Mouse (Mus musculus) gastrocnemius, adult 18-20 months (tissue): Measurements from ENCODE around the gene Gm8994. TPM values are rescaled to one million over a fixed set of nuclear protein-coding genes. Genes with fewer than 3 reads are reported as not detected.

Source experiments
- DNase-seq: peaks from one replicate; pipeline ENCODE4 v3.0.0; 2021; ENCODE audit warnings: low spot score
- total RNA-seq, 2 experiments: library from RNA; stranded (reverse); gene quantifications; 2 replicates each; pipeline ENCODE4 v1.2.3; 2021

Gm8994 gene
- total RNA-seq, 2 experiments from 2014 or later: not detected

DNA sequence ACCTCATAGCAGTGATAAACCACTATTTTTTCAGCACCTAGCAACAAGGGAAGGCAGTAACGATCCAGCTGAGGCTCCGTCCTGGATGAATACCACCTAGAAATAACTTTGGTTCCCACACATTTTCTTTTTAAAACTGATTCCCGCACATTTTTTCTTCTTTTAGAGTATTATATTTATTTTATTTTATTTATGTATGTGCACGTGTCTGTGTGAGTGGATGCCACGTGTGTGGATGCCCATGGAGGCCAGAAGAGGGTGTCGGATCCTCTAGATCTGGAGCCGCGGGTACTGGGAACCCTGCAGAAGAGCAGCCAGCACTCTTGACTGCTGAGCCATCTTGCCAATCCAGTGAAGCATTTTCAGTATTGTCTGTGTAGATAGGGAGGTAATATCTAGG, 36.0 kb downstream of the Gm8994 start:
- no peak for DNase-seq

DNA sequence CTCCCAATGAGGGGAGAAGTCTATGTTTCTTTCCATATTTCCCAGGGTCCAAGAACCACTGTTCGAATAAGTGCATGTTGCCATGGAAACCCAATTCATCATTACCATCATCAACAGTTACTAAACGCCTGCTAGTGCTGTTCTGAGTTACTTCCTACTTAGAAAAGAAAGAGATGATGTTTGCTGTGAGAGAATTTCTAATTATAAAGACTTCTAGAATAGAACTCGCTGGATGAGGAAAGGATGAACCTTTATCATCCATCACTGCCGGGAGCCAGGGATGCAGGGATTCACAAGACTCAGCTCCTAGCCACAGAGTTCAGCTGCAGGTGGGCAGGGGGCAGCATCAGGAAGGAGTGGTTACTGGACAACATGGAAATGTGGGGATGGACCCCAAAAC, 36.7 kb downstream of the Gm8994 start:
- no peak for DNase-seq

DNA sequence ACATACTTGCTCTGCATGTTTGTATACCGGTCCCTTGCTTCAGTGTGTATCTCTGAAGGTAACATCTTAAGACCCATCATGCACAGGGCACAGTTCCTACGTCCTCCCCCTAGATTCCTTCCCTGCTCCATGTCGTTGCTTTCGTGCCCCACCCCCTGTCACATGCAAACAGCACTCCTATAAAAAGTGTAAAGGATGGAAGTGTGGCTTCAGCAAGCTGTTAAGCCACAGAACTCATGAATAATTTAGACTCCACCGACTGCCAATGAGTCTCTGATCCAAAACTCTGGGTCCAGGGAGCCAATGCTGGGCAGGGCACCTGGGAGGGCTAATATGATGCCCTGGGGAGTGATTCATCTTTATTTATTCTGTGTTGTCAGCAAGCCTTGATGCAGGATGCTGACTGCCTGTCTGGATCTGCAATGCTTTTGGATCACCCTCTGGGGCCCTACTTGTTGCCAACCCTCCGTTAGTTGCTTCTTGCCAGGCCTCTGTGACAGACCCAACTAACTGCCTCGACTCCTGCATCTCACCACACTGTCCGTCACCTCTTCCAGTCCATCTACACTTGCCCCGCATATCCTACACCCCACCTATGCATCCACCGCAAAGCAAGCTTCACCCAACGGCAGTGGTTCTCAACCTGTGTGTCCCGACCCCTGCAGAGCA, 37.2 kb downstream of the Gm8994 start:
- DNase-seq: no peak

DNA sequence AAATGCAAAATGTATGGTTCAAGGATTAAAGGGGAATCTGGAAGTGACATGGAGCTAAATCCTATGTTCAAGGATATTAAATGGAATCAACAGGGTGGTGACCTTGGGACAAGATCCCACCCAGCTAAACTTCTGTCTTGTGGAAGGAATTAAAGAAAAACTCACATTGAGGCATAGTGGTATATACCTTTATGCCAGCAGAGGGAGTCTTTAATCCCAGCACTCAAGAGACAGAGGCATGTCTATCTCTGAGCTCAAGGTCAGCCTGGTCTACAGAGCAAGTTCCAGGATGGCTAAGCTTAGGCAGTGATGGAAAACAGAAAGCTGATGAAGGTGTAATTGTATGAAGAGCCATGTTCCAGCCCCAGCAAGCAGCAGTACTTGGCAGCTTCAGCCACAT, 48.8 kb downstream of the Gm8994 start:
- no peak for DNase-seq

Other genes with a start within 250 kb of the Gm8994 start
- under 1 TPM; 0.02 TPM for gene Grin2b, start 154.0 kb upstream of the Gm8994 start, total RNA-seq
- gene E330021D16Rik, start 88.0 kb downstream of the Gm8994 start, total RNA-seq: not detected
- 10 to 100 TPM; 40.0 to 42.4 TPM for gene Atf7ip, start 178.6 kb downstream of the Gm8994 start, total RNA-seq